Mouse (Mus musculus): Measurements from ENCODE around the gene Olfr1293-ps.

Olfr1293-ps gene

DNA sequence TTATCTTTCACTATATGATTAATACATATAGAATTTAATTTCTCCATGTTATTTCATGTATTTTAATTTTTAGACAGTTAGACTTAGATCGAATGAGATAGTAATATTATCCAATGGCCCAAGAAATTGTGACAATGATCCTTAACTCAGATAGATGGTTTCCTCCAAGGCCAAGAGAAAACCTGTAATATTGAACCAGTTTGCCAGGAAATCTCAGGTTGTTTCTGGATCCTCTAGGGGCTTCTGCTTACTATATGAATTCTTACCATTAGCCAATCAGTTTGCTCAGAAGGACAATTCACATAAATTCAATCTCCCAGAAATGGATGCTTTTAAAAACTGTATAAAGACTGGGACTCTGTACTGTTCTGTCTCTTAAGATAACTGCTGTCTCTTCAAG is at the start of gene Olfr1293-ps:
Olfr1293-ps (plus strand) TSS at position 301 of the 400 bp plus-strand sequence.
- DNase-seq (ENCODE audit: low spot score) = no peak

DNA sequence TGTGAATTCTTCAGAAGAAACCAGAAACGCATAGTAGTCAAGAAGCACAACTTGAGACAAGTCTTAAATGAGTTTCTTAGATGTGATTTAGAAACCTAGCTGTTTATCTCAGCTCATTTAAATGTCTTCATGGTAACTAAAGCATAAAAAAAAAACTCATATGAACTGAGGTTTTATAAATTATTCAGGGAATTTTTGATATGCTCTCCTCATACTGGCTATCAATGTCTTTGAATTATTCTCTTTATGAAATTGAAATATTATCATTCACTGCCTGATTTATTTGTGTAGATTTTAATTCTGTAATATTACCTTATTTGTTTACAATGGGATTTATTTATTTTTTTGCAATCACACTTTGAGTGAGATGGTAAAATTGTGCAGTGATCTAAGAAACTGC is 44.5 kb upstream of the Olfr1293-ps start, which contains the start of gene Olfr1289:
Olfr1289 (plus strand) TSS at position 301 of the 400 bp plus-strand sequence.
- DNase-seq (ENCODE audit: low spot score) = no peak

DNA sequence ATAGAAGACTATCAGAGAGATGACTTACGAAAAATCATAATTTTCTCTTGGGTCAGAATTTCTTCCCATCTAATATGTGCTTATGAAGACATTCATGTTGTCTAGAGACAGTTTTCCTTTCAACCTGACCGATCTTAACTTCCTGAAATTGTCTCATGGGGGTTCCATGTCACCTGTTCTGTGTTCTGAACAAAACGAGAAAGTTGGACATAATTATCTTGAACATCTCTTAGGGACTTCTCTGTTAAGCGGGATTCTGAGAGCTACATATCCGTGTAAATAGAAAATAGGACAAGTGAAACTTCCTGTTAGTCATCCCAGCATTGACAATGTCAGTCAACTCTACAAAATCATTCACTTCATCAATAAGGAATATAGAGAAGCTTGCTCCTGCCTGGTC is 31.3 kb upstream of the Olfr1293-ps start, which contains the start of gene Olfr1290:
Olfr1290 (minus strand) TSS at position 101 of the 400 bp plus-strand sequence.
- no peak for DNase-seq (ENCODE audit: low spot score)

DNA sequence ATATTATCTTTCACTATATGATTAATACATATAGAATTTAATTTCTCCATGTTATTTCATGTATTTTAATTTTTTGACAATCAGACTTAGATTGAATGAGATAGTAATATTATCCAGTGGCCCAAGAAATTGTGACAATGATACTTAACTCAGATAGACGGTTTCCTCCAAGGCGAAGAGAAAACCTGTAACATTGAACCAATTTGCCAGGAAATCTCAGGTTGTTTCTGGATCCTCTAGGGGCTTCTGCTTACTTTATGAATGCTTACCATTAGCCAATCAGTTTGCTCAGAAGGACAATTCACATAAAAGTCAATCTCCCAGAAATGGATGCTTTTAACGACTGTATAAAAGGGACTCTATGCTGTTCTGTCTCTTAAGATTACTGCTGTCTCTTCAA is 28.1 kb upstream of the Olfr1293-ps start, which contains the start of gene Olfr1291-ps1:
Olfr1291-ps1 (plus strand) TSS at position 301 of the 400 bp plus-strand sequence.
- no peak for DNase-seq (ENCODE audit: low spot score)

DNA sequence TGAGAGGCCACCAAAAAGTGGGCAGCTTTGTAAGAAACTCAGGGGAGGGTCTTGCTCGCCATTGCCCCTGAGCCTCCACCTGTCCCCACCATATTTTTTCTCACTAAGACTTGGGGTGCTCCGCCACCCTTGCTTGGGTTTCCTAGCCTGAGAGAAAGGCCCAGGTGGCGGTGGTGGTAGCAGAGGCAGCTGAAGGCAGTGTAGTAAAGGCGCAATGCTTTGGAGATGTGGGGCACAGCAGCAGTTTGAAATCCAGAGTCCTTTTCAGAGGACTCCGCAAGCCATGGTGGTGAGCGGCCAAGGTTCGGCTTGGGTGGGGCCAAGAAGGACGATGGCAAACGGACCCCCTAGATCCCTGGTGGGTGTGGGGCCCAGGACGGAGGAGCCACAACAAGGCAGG is 7.6 kb upstream of the Olfr1293-ps start:
- no peak for DNase-seq (ENCODE audit: low spot score)

DNA sequence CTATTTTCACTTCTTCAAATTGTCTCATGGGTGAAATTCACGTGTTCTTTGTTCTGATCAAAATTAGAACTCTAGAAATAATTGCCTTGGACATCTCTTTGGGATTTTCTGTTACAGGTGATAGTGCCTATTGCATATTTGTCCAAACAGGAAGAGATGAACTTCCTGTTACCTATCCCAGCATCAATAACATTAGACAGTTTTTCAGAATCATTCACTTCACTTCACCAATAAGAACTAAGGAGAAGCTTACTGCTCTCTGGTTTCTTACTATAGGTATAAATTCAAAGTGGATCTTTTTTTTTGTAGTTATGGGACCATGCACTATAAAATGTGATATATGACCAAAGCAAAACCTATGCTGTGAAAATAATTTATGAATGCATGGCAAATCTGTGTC is 15.2 kb downstream of the Olfr1293-ps start, which contains the start of gene Olfr1294:
Olfr1294 (minus strand) TSS at position 101 of the 400 bp plus-strand sequence.
- DNase-seq (ENCODE audit: low spot score) = no peak

DNA sequence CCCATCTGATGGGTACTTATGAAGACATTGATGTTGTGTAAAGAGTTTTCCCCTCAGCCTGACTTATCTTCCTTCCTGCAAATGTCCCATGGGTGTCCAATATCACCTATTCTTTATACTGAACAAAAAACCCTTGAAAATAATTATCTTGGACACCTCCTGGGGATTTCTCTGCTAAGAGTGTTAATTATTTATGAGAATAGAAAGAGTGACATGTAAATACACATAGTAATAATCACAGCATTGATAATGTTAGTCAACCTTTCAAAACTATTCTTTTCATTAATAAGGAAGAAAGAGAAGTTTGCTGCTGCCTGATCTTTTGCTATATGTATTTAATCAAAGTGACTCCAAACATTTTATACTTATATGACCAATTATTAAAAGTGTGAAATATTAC is 44.6 kb downstream of the Olfr1293-ps start, which contains the start of gene Olfr1295:
Olfr1295 (minus strand) TSS at position 101 of the 400 bp plus-strand sequence.
- DNase-seq (ENCODE audit: low spot score) = no peak

All from ovary, postnatal 36 days (tissue).